Mouse (Mus musculus): ENCODE measurements around the gene March1. TPM values are rescaled to one million over a fixed set of nuclear protein-coding genes. Genes with fewer than 3 reads are reported as not detected.

The March1 gene
- polyA plus RNA-seq, 1 experiment from 2014 or later: 0.45 TPM

DNA sequence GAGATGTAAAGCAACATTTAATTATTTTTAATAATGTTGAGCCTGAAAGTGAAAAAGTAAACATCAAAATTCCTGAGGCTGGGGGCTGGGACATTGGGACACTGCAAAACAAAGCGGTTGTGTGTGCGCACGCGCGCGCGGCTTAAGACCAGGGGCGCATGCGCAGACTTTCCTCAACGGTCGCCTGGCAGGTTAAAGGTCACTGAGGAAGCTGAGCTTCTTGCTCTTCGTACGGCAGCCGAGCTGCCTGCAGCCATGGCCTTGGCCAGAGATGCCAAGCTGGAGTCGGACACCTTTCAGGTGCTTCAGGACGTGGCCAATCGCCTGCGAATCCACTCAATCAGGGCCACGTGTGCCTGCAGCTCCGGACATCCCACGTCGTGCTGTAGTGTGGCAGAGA is 893.8 kb downstream of the March1 start, which contains the start of gene Tktl2:
Gene Tktl2 (plus strand): TSS at position 220 of the 400 bp plus-strand sequence.
- 91% methylated on average over 22 of the region's 22 CpGs for WGBS
- TF ChIP-seq CTCF (IDR thresholded peaks at IDR 0.05; ENCODE audit: low read depth): no peak
- no peak within 1 kb of the TSS for H3K9ac ChIP-seq
- H3K27me3 ChIP-seq (ENCODE audit: insufficient read depth, low read length): no peaks in the 10 kb centered on the region
- ATAC-seq (ENCODE audit: insufficient read depth) (no peak), DNase-seq (no peak)
- no peak within 1 kb of the TSS for H3K4me2 ChIP-seq
- no peaks in the 10 kb centered on the region for H3K4me1 ChIP-seq (ENCODE audit: insufficient read depth)
- no peaks in the 10 kb centered on the region for H3K36me3 ChIP-seq (ENCODE audit: insufficient read depth)
- no peak within 1 kb of the TSS for H3K4me3 ChIP-seq (ENCODE audit: low read depth, low read length)
- no peak within 1 kb of the TSS for H3K27ac ChIP-seq (ENCODE audit: low read depth)
- no peaks in the 10 kb centered on the region for H3K9me3 ChIP-seq (ENCODE audit: low read depth, low read length)

DNA sequence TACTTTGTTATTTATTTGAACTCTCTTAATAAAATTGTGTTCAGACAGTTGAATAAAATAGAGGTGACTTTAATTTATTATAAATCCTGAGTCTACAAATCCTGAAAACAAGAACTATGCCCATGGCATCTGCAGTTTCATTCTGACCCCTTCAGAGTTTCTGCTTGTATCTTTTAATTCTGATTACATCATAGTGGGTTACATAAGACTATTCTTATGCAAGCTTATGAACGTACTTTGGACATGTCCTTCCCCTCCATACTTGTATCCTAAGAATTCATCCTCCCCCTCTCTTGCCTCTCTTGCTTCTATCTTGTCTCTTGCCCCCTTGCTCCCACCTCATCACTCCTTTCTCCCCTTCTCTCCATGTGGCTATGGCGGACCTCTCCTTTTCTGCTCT is 901.4 kb downstream of the March1 start:
- Histone ChIP-seq H3K27me3 (ENCODE audit: insufficient read depth, low read length) (no peaks in the 10 kb centered on the region), H3K36me3 (ENCODE audit: insufficient read depth) (no peaks in the 10 kb centered on the region), H3K4me2 (no peak overlapping the region), H3K9ac (no peak overlapping the region), H3K4me1 (ENCODE audit: insufficient read depth) (no peaks in the 10 kb centered on the region), H3K4me3 (ENCODE audit: low read depth, low read length) (no peak overlapping the region), H3K27ac (ENCODE audit: low read depth) (no peak overlapping the region), H3K9me3 (ENCODE audit: low read depth, low read length) (no peaks in the 10 kb centered on the region)
- ATAC-seq (ENCODE audit: insufficient read depth) (no peak), DNase-seq (no peak)
- 70% methylated on average over 2 of the region's 2 CpGs for WGBS
- no peak for TF ChIP-seq CTCF (IDR thresholded peaks at IDR 0.05; ENCODE audit: low read depth)

DNA sequence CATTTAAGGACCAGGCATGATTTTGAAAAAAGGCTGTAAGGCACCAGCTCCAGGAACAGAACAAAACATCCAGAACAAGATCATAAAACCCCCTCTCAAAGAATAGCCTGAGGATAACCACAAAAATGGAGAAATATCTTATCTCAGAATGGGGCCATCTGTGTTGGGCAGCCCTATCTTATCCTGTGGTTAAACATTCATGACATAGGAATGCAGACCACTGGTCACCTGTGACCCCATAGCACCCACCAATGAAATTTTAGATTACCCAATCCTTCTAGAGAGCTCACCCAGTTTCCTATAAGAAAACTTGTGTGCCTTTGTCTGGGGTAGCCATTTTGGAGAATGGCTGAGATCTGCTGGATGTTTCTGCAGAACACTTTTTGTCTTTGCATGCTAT is 902.9 kb downstream of the March1 start:
- no peaks in the 10 kb centered on the region for H3K4me1 ChIP-seq (ENCODE audit: insufficient read depth)
- no peak for ATAC-seq (ENCODE audit: insufficient read depth)
- no peak overlapping the region for H3K4me2 ChIP-seq
- no peak overlapping the region for H3K4me3 ChIP-seq (ENCODE audit: low read depth, low read length)
- no peak overlapping the region for H3K9ac ChIP-seq
- H3K27me3 ChIP-seq (ENCODE audit: insufficient read depth, low read length): no peaks in the 10 kb centered on the region
- no peak for DNase-seq
- H3K27ac ChIP-seq (ENCODE audit: low read depth): no peak overlapping the region
- TF ChIP-seq CTCF (IDR thresholded peaks at IDR 0.05; ENCODE audit: low read depth): no peak
- H3K9me3 ChIP-seq (ENCODE audit: low read depth, low read length): no peaks in the 10 kb centered on the region
- H3K36me3 ChIP-seq (ENCODE audit: insufficient read depth): no peaks in the 10 kb centered on the region
